Comparison of ENCODE assay signal across 21 mouse cellular contexts in genomic region chr4:65178146-65178545, GRCm38 (mm10). TPM values are rescaled to one million over a fixed set of nuclear protein-coding genes. Genes with fewer than 3 reads are reported as not detected.
"Had no signal": no experiment of that assay in that cellular context is flagged by ENCODE, and none has a peak within 500 bp of the region (broad histone marks: within the 10 kb centered on the region; RNA-seq: fewer than 3 reads in every experiment).

No protein-coding gene starts in this region.

- H3K27ac ChIP-seq: kidney, embryonic 15.5 days; liver, embryonic 12.5 days; liver, embryonic 15.5 days; macrophage; midbrain, embryonic 10.5 days; midbrain, embryonic 13.5 days; neural tube, embryonic 13.5 days; stomach, embryonic 15.5 days had no signal

- H3K9me3 ChIP-seq: kidney, embryonic 15.5 days; liver, embryonic 12.5 days; liver, embryonic 15.5 days; midbrain, embryonic 10.5 days; midbrain, embryonic 13.5 days; neural tube, embryonic 13.5 days; stomach, embryonic 15.5 days had no signal

- DNase-seq: kidney, adult 11 months; kidney, adult 8-10 months; kidney, postnatal 10 days; kidney, postnatal 36 days; liver; lung, adult 18-20 months; retina, postnatal 1 day; right cerebral cortex, postnatal 25 days; spleen, adult 18-20 months; thymus, postnatal 25 days had no signal

- H3K4me3 ChIP-seq: kidney, embryonic 15.5 days; liver, embryonic 12.5 days; liver, embryonic 15.5 days; midbrain, embryonic 10.5 days; midbrain, embryonic 13.5 days; myocyte; neural tube, embryonic 13.5 days; stomach, embryonic 15.5 days had no signal

- ATAC-seq: liver, embryonic 12.5 days; lung, postnatal 0 days; midbrain, embryonic 13.5 days; midbrain, embryonic 16.5 days had no signal

- H3K27me3 ChIP-seq: kidney, embryonic 15.5 days; liver, embryonic 12.5 days; liver, embryonic 15.5 days; midbrain, embryonic 13.5 days; neural tube, embryonic 13.5 days; stomach, embryonic 15.5 days had no signal

- H3K4me1 ChIP-seq: liver, embryonic 12.5 days; liver, embryonic 15.5 days; midbrain, embryonic 13.5 days; neural tube, embryonic 13.5 days; stomach, embryonic 15.5 days had no signal

- H3K4me2 ChIP-seq: kidney, embryonic 15.5 days; liver, embryonic 12.5 days; liver, embryonic 15.5 days; midbrain, embryonic 13.5 days; neural tube, embryonic 13.5 days; stomach, embryonic 15.5 days had no signal

- H3K36me3 ChIP-seq: kidney, embryonic 15.5 days; liver, embryonic 12.5 days; liver, embryonic 15.5 days; midbrain, embryonic 13.5 days; neural tube, embryonic 13.5 days; stomach, embryonic 15.5 days had no signal

- H3K9ac ChIP-seq: kidney, embryonic 15.5 days; liver, embryonic 12.5 days; liver, embryonic 15.5 days; midbrain, embryonic 13.5 days; neural tube, embryonic 13.5 days; stomach, embryonic 15.5 days had no signal

RNA-seq across cellular contexts. Expression of gene Pappa, which starts 54.2 kb away (rescaled TPM):
- polyA plus RNA-seq: macrophage had no signal
